Mouse (Mus musculus) liver, postnatal 0 days (tissue): ENCODE data around the gene Scyl1. TPM values are rescaled to one million over a fixed set of nuclear protein-coding genes. Genes with fewer than 3 reads are reported as not detected.

Experiments
- ATAC-seq: fragments of 200-750 bp; cut with Nextera tagmentation; 2 replicates; pipeline ENCODE4 v1.8.0; 2017; ENCODE audit warnings: mild to moderate bottlenecking, moderate library complexity
- DNase-seq: peaks from one replicate; pipeline ENCODE4 v3.0.0-alpha.2; 2016
- H3K27ac ChIP-seq: fragments of 300-500 bp; sonication (generic); 2 replicates; pipeline ENCODE4 v1.5.1; 2014; ENCODE audit warnings: antibody characterized with exemption, moderate library complexity, mild to moderate bottlenecking, low read depth
- H3K27me3 ChIP-seq: fragments of 300-500 bp; sonication (generic); 2 replicates; pipeline ENCODE4 v1.6.1; 2014; ENCODE audit warnings: low read length, control low read depth, mixed read lengths; ENCODE audit not compliant: insufficient read depth
- H3K36me3 ChIP-seq: fragments of 300-500 bp; sonication (generic); replicated peaks from 2 replicates; pipeline ENCODE4 v1.6.1; 2014; ENCODE audit warnings: mild to moderate bottlenecking, control low read depth, low read length, moderate library complexity, mixed read lengths; ENCODE audit not compliant: insufficient read depth
- H3K4me1 ChIP-seq: fragments of 300-500 bp; sonication (generic); 2 replicates; pipeline ENCODE4 v1.6.1; 2014; ENCODE audit warnings: antibody characterized with exemption, mild to moderate bottlenecking, control low read depth; ENCODE audit not compliant: insufficient read depth
- H3K4me2 ChIP-seq: fragments of 300-500 bp; sonication (generic); 2 replicates; pipeline ENCODE4 v1.6.1; 2014; ENCODE audit warnings: low read depth, mild to moderate bottlenecking, low read length, moderate library complexity, mixed read lengths
- H3K4me3 ChIP-seq: fragments of 300-500 bp; sonication (generic); 2 replicates; pipeline ENCODE4 v1.5.1; 2014; ENCODE audit warnings: low read depth, low read length
- H3K9ac ChIP-seq: fragments of 300-500 bp; sonication (generic); replicated peaks from 2 replicates; pipeline ENCODE4 v1.6.1; 2014; ENCODE audit warnings: mild to moderate bottlenecking, moderate library complexity
- H3K9me3 ChIP-seq: fragments of 300-500 bp; sonication (generic); 2 replicates; pipeline ENCODE4 v1.6.1; 2016; ENCODE audit warnings: mild to moderate bottlenecking, control low read depth, low read length, mixed read lengths
- CTCF ChIP-seq: sonication (generic); IDR thresholded peaks from 2 replicates; pipeline ENCODE4 v1.5.1; 2016; ENCODE audit warnings: antibody characterized with exemption, low read depth
- EP300 ChIP-seq: IDR thresholded peaks from 2 replicates; pipeline ENCODE4 v1.6.1; 2016; ENCODE audit warnings: antibody characterized with exemption, low read depth, mild to moderate bottlenecking
- WGBS: fragments of 180-500 bp; shearing (Covaris S2); extraction: QIAGEN DNeasy Blood & Tissue Kit; methylation state at CpG from one replicate; pipeline ENCODE4 v1.1.7; 2014; ENCODE audit not compliant: insufficient replicate concordance; 5-methylcytosine and 5-hydroxymethylcytosine counted together
- polyA plus RNA-seq: library from polyadenylated mRNA; unstranded; fragments of >200 nt; fragmentation: Nextera tagmentation; extraction: Ambion mirVana; gene quantifications from 2 replicates; pipeline ENCODE4 v1.2.1, GENCODE M21; 2015

Gene Scyl1
- polyA plus RNA-seq = 16.9 and 17.0 TPM in 2 replicates

GRCm38 (mm10) chr19:5770925-5771860 is at the start of gene Scyl1:
Gene Scyl1, minus strand, starts transcription at chr19:5771419.
- H3K4me1 ChIP-seq = peaks cover 8% of the 10 kb centered on the region
- DNase-seq (peak; percentile 98), ATAC-seq (peak; percentile 98)
- H3K9ac ChIP-seq = peak within 1 kb of the TSS; percentile 84
- TF ChIP-seq EP300 (no peak), CTCF (no peak)
- under 1% methylated on average over 60 of the region's 64 CpGs for WGBS
- H3K27me3 ChIP-seq = no peaks in the 10 kb centered on the region
- peak within 1 kb of the TSS; percentile 83 for H3K27ac ChIP-seq
- peaks cover 16% of the 10 kb centered on the region for H3K36me3 ChIP-seq
- peak within 1 kb of the TSS; percentile 76 for H3K4me3 ChIP-seq
- no peaks in the 10 kb centered on the region for H3K9me3 ChIP-seq
- peak within 1 kb of the TSS; percentile 92 for H3K4me2 ChIP-seq

- DNase-seq (peak; percentile 63), ATAC-seq (no peak)
- peak overlapping the region; percentile 30 for H3K27ac ChIP-seq
- H3K9ac ChIP-seq = no peak overlapping the region
- no peaks in the 10 kb centered on the region; the same call in 1 of the 2 replicates for H3K36me3 ChIP-seq
- no peak overlapping the region for H3K4me2 ChIP-seq
- TF ChIP-seq EP300 = no peak
- peak; percentile 58 for TF ChIP-seq CTCF
- no peaks in the 10 kb centered on the region for H3K9me3 ChIP-seq
- no peaks in the 10 kb centered on the region for H3K27me3 ChIP-seq
- peaks cover 50% of the 10 kb centered on the region for H3K4me1 ChIP-seq
- 45% methylated on average over 12 of the region's 12 CpGs for WGBS
- no peak overlapping the region for H3K4me3 ChIP-seq
Measured at GRCm38 (mm10) chr19:5819549-5819948, 48.3 kb upstream of the Scyl1 start.

- Histone ChIP-seq H3K4me1 (peaks cover 41% of the 10 kb centered on the region), H3K4me2 (peak overlapping the region; percentile 77; the same call in 1 of the 2 replicates), H3K36me3 (no peaks in the 10 kb centered on the region), H3K9me3 (no peaks in the 10 kb centered on the region), H3K27me3 (no peaks in the 10 kb centered on the region), H3K4me3 (no peak overlapping the region), H3K27ac (peak overlapping the region; percentile 89), H3K9ac (no peak overlapping the region)
- TF ChIP-seq EP300 (no peak), CTCF (no peak)
- WGBS = 68% methylated on average over 6 of the region's 6 CpGs
- no peak for ATAC-seq
- no peak for DNase-seq
Measured at GRCm38 (mm10) chr19:5818590-5818977, 47.4 kb upstream of the Scyl1 start.

GRCm38 (mm10) chr19:5817703-5818589 is 46.7 kb upstream of the Scyl1 start:
- peaks cover 36% of the 10 kb centered on the region for H3K4me1 ChIP-seq
- peak overlapping the region; percentile 44 for H3K4me3 ChIP-seq
- peak overlapping the region; percentile 89 for H3K27ac ChIP-seq
- WGBS = 9% methylated on average over 21 of the region's 21 CpGs
- H3K9me3 ChIP-seq = no peaks in the 10 kb centered on the region
- TF ChIP-seq CTCF (peak; percentile 97), EP300 (peak; percentile 59)
- no peaks in the 10 kb centered on the region for H3K27me3 ChIP-seq
- no peaks in the 10 kb centered on the region for H3K36me3 ChIP-seq
- peak overlapping the region; percentile 72 for H3K9ac ChIP-seq
- DNase-seq (peak; percentile 91), ATAC-seq (peak; percentile 69)
- peak overlapping the region; percentile 77 for H3K4me2 ChIP-seq

GRCm38 (mm10) chr19:5815928-5816327 is 44.7 kb upstream of the Scyl1 start:
- no peaks in the 10 kb centered on the region for H3K9me3 ChIP-seq
- WGBS = 44% methylated on average over 4 of the region's 4 CpGs
- ATAC-seq (peak; percentile 89), DNase-seq (peak; percentile 64)
- no peak for TF ChIP-seq EP300
- no peak for TF ChIP-seq CTCF
- H3K36me3 ChIP-seq = no peaks in the 10 kb centered on the region
- no peak overlapping the region for H3K4me2 ChIP-seq
- peak overlapping the region; percentile 45 for H3K27ac ChIP-seq
- no peak overlapping the region for H3K9ac ChIP-seq
- peaks cover 44% of the 10 kb centered on the region for H3K4me1 ChIP-seq
- no peaks in the 10 kb centered on the region for H3K27me3 ChIP-seq
- no peak overlapping the region for H3K4me3 ChIP-seq
